Mouse (Mus musculus) kidney, adult 2 months (tissue): ENCODE data around the gene Rnf213. TPM values are rescaled to one million over a fixed set of nuclear protein-coding genes. Genes with fewer than 3 reads are reported as not detected.

Experiments
- DNase-seq: peaks from one replicate; pipeline ENCODE4 v3.0.0; 2021
- H3K27ac ChIP-seq: fragments of 200-500 bp; 2 replicates; pipeline ENCODE4 v1.5.1; 2012; ENCODE audit warnings: low read depth, low read length, control low read depth, inconsistent platforms; ENCODE audit not compliant: insufficient read depth
- H3K27me3 ChIP-seq: fragments of 200-500 bp; replicated peaks from 2 replicates; pipeline ENCODE4 v1.6.1; 2012; ENCODE audit warnings: mild to moderate bottlenecking, moderate library complexity, low read length, inconsistent platforms; ENCODE audit not compliant: control insufficient read depth, insufficient read depth
- H3K36me3 ChIP-seq: fragments of 200-500 bp; 2 replicates; pipeline ENCODE4 v1.6.1; 2012; ENCODE audit warnings: mild to moderate bottlenecking, moderate library complexity, low read length, inconsistent platforms; ENCODE audit not compliant: control insufficient read depth, insufficient read depth
- H3K4me1 ChIP-seq: fragments of 200-500 bp; 2 replicates; pipeline ENCODE4 v1.6.1; 2011; ENCODE audit warnings: low read length; ENCODE audit not compliant: control insufficient read depth, insufficient read depth
- H3K4me3 ChIP-seq: fragments of 200-500 bp; 2 replicates; pipeline ENCODE4 v1.5.1; 2011; ENCODE audit warnings: mild to moderate bottlenecking, low read depth, low read length, control low read depth; ENCODE audit not compliant: insufficient read depth
- CTCF ChIP-seq: fragments of 200-500 bp; conservative IDR thresholded peaks from 2 replicates; pipeline ENCODE4 v1.5.1; 2011; ENCODE audit warnings: low read depth, mild to moderate bottlenecking, control low read depth, low read length, moderate library complexity, mixed read lengths; ENCODE audit not compliant: insufficient read depth, insufficient read length
- POLR2A ChIP-seq: fragments of 200-500 bp; IDR thresholded peaks from one replicate; pipeline ENCODE4 v1.6.1; 2011; ENCODE audit warnings: low read depth, low read length, control low read depth
- WGBS: fragments of 180-500 bp; shearing (Covaris S2); methylation state at CpG from one replicate; pipeline ENCODE4 v1.1.7; 2018; 5-methylcytosine and 5-hydroxymethylcytosine counted together
- polyA plus RNA-seq: library from polyadenylated mRNA; depleted of rRNA; stranded (reverse); fragments of >200 nt; gene quantifications from 2 replicates; pipeline ENCODE4 v1.2.3, GENCODE M21; 2012

Gene Rnf213
- polyA plus RNA-seq, 1 experiment: 18.5 TPM

DNA sequence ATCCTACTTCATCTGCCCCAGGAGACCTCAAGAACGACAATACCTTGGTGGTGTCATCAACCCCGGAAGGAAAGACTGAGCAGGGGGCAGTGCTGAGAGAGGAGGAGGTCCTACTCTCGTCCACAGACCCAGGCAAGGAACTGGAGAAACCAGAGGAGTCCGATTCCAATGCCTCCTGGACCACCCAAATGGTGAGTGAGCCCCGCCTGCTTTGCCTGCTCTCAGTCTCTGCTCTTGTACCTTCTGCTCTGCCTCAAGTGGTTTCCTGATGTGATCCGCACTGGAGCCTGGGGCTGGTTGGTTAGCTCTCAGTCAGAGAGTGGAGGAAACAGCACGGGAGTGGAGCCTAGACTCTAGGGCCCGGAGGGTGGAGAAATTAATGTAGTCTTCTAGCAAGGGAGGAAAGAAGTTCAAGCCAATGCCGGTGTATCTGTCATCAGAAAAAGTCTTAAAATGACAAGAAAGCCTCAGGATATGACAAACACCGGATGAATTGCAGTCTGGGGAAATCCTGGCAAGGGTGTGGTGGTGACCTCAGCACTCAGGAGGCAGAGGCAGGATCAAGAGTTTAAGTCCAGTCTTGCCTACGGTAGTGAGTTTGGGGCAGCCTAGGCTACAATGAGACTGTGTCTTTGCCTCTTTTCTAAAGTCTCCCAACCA lies 9.7 kb downstream of the Rnf213 start:
- WGBS: 64% methylated on average over 11 of the region's 11 CpGs
- Histone ChIP-seq H3K4me1 (0 out of 2 replicates have a peak, but pooled peaks cover 3% of the 10 kb centered on the region), H3K4me3 (no peak overlapping the region), H3K27me3 (no peaks in the 10 kb centered on the region), H3K36me3 (no peaks in the 10 kb centered on the region), H3K27ac (no peak overlapping the region; the same call in 1 of the 2 replicates)
- peak; percentile 37 for DNase-seq
- TF ChIP-seq POLR2A (no peak), CTCF (no peak)

GRCm38 (mm10) chr11:119404627-119405026 lies 11.7 kb downstream of the Rnf213 start:
- peak; percentile 86 for TF ChIP-seq CTCF
- TF ChIP-seq POLR2A: no peak
- Histone ChIP-seq H3K4me3 (no peak overlapping the region), H3K36me3 (no peaks in the 10 kb centered on the region), H3K4me1 (0 out of 2 replicates have a peak, but pooled peaks cover 3% of the 10 kb centered on the region), H3K27ac (no peak overlapping the region), H3K27me3 (no peaks in the 10 kb centered on the region)
- DNase-seq: peak; percentile 49
- 75% methylated on average over 5 of the region's 5 CpGs for WGBS

DNA sequence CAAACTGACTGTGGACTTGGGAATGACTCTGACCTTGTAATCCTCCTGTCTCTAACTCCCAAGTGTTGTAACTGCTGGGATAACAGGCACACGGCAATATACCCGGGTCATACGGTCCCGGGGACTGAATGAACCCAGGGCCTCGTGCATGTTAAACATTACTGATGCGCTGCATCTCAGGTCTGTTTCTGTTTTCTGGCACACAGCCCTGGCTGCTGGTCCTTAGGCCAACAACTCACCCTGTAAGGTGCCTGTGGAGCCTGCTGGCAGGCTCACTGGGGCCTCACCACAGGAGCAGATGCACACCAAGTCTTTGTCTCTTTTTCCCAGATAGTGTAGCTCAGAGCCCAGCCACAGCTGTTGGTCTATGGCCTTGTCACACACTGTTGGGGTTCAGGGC lies 14.5 kb downstream of the Rnf213 start:
- H3K27me3 ChIP-seq: no peaks in the 10 kb centered on the region
- H3K36me3 ChIP-seq: no peaks in the 10 kb centered on the region
- TF ChIP-seq CTCF (no peak), POLR2A (no peak)
- no peak overlapping the region for H3K4me3 ChIP-seq
- H3K4me1 ChIP-seq: 0 out of 2 replicates have a peak, but pooled peaks cover 2% of the 10 kb centered on the region
- H3K27ac ChIP-seq: no peak overlapping the region
- WGBS: 73% methylated on average over 6 of the region's 6 CpGs
- peak; percentile 51 for DNase-seq

GRCm38 (mm10) chr11:119407977-119408376 lies 15.1 kb downstream of the Rnf213 start:
- Histone ChIP-seq H3K27me3 (no peaks in the 10 kb centered on the region), H3K4me1 (no peaks in the 10 kb centered on the region), H3K4me3 (no peak overlapping the region), H3K36me3 (no peaks in the 10 kb centered on the region), H3K27ac (no peak overlapping the region)
- DNase-seq: no peak
- TF ChIP-seq POLR2A (no peak), CTCF (no peak)
- WGBS: 66% methylated on average over 5 of the region's 5 CpGs

DNA sequence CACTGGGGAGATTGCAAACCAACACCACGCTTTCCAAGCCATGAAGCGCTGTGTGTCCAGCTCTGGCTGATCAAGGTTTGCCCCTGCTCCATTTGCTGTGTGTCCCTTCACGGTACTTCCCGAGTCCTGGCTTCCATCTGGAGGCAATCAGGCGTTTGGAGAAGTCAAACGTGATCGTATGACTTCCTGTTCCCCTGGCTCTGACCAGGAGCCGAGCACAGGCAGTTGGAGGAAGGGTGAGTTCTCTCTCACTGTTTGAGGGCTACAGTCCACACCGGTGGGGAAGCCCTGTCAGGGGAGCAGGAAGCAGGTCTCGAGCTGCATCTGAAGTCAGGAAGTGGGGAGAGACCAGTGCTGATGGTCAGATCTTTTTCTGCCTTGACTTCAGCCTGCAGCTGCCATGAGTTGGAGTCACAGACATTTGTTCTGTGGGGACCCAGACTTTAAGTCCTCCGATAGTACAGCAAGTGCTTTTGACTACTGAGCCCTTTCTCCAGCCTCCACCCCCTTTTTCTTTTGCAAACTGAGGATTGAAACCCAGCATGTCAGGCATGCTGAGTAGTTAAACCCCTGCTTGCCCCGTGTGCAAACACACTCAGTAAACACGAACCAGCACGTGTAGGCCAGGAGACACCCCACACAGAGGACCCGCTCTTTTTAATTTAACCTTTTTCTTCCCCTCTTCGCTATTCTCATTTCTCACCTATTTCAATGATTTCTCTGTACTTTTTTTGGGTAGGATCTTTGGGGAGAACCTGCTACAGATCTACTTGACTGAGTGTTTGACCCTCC lies 26.6 kb downstream of the Rnf213 start:
- no peak overlapping the region for H3K27ac ChIP-seq
- no peak overlapping the region for H3K4me3 ChIP-seq
- DNase-seq: no peak
- 52% methylated on average over 16 of the region's 16 CpGs for WGBS
- TF ChIP-seq CTCF (no peak), POLR2A (no peak)
- no peaks in the 10 kb centered on the region for H3K4me1 ChIP-seq
- H3K36me3 ChIP-seq: peaks cover 8% of the 10 kb centered on the region
- no peaks in the 10 kb centered on the region for H3K27me3 ChIP-seq

DNA sequence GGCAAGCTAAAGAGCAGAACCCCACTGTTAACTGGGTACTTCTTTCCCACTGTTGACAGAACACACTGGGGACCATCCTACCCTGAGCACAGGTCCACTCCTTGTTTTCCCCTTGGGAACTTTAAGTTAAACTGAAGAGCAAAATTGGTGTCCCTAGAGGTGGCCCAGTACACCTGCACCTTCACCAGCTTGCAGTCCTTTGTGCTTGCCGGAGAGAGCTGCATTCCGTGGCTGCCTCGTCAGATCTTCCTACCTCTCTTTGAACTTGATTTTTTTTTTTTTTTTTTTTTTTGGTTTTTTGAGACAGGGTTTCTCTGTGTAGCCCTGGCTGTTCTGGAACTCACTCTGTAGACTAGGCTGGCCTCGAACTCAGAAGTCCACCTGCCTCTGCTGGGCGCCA lies 27.5 kb downstream of the Rnf213 start:
- no peaks in the 10 kb centered on the region for H3K4me1 ChIP-seq
- no peak overlapping the region for H3K27ac ChIP-seq
- H3K4me3 ChIP-seq: no peak overlapping the region
- no peak for DNase-seq
- WGBS: 92% methylated on average over 5 of the region's 5 CpGs
- H3K27me3 ChIP-seq: no peaks in the 10 kb centered on the region
- H3K36me3 ChIP-seq: peaks cover 8% of the 10 kb centered on the region
- TF ChIP-seq POLR2A: no peak
- no peak for TF ChIP-seq CTCF

GRCm38 (mm10) chr11:119427431-119427830 lies 34.5 kb downstream of the Rnf213 start:
- Histone ChIP-seq H3K27ac (no peak overlapping the region), H3K4me1 (no peaks in the 10 kb centered on the region)
- TF ChIP-seq CTCF (no peak), POLR2A (no peak)

More at GRCm38 (mm10) chr11:119427431-119427830, 34.5 kb downstream of the Rnf213 start:
- H3K36me3 ChIP-seq: peaks cover 2% of the 10 kb centered on the region
- WGBS: 84% methylated on average over 6 of the region's 6 CpGs
- no peak for DNase-seq
- H3K4me3 ChIP-seq: no peak overlapping the region
- no peaks in the 10 kb centered on the region for H3K27me3 ChIP-seq
